Mouse (Mus musculus) cerebellum, postnatal 4 days (tissue): ENCODE measurements at regions not wholly inside any gene's neighbourhood (a gene's known extent, or its start where the extent isn't known, plus 50 kb on each side); places are given as distances from the start of the nearest gene placed in this dataset.
"Not testable (repeated sequence)": the region's sequence is repeated elsewhere in the genome, so short reads cannot be mapped to it uniquely, and the experiment has no call there.

Source experiments
- DNase-seq, 2 experiments: peaks; one replicate each; pipeline ENCODE4 v3.0.0; 2022; ENCODE audit warnings: low spot score in 2 of 2, mixed read lengths in 1 of 2

- DNase-seq = not testable (repeated sequence)
Measured at GRCm38 (mm10) chr1:176504731-176505130, 229.6 kb upstream of the Pld5 start.

GRCm38 (mm10) chr1:176499010-176499650 lies 224.0 kb upstream of the Pld5 start:
- DNase-seq = no peak

GRCm38 (mm10) chr1:176468560-176468959 lies 193.4 kb upstream of the Pld5 start:
- no peak for DNase-seq

GRCm38 (mm10) chr1:176462125-176462524 lies 187.0 kb upstream of the Pld5 start:
- DNase-seq = no peak

- no peak for DNase-seq
Measured at GRCm38 (mm10) chr1:176446735-176447134, 171.6 kb upstream of the Pld5 start.

- no peak for DNase-seq
Measured at GRCm38 (mm10) chr1:176443712-176444111, 168.6 kb upstream of the Pld5 start.

GRCm38 (mm10) chr1:176440254-176440653 lies 165.1 kb upstream of the Pld5 start:
- DNase-seq = no peak

GRCm38 (mm10) chr1:176427835-176428234 lies 152.7 kb upstream of the Pld5 start:
- no peak for DNase-seq

GRCm38 (mm10) chr1:176427046-176427445 lies 151.9 kb upstream of the Pld5 start:
- no peak for DNase-seq

- no peak for DNase-seq
Measured at GRCm38 (mm10) chr1:176417251-176417650, 142.1 kb upstream of the Pld5 start.

- DNase-seq = no peak
Measured at GRCm38 (mm10) chr1:176404128-176404527, 129.0 kb upstream of the Pld5 start.

GRCm38 (mm10) chr1:176379645-176380044 lies 104.5 kb upstream of the Pld5 start:
- DNase-seq = no peak

GRCm38 (mm10) chr1:176366900-176367299 lies 91.8 kb upstream of the Pld5 start:
- DNase-seq = no peak

GRCm38 (mm10) chr1:176360957-176361356 lies 85.8 kb upstream of the Pld5 start:
- DNase-seq = no peak

- no peak for DNase-seq
Measured at GRCm38 (mm10) chr1:176359992-176360724, 85.0 kb upstream of the Pld5 start.

GRCm38 (mm10) chr1:176355342-176355741 lies 80.2 kb upstream of the Pld5 start:
- peak; percentile 22 to 25 for DNase-seq

GRCm38 (mm10) chr1:176354898-176355297 lies 79.8 kb upstream of the Pld5 start:
- no peak for DNase-seq

GRCm38 (mm10) chr1:176352706-176353105 lies 77.6 kb upstream of the Pld5 start:
- DNase-seq = no peak

- no peak for DNase-seq
Measured at GRCm38 (mm10) chr1:176349909-176350495, 74.9 kb upstream of the Pld5 start.

- no peak for DNase-seq
Measured at GRCm38 (mm10) chr1:176348129-176348528, 73.0 kb upstream of the Pld5 start.

- no peak for DNase-seq
Measured at GRCm38 (mm10) chr1:176331344-176331743, 56.2 kb upstream of the Pld5 start.
